Mouse (Mus musculus) thymus, adult 2 months (tissue): Measurements from ENCODE around the gene Wdr34. TPM values are rescaled to one million over a fixed set of nuclear protein-coding genes. Genes with fewer than 3 reads are reported as not detected.

Experiments
- DNase-seq: peaks from one replicate; pipeline ENCODE4 v3.0.0; 2021
- H3K27ac ChIP-seq: fragments of 200-500 bp; 2 replicates; pipeline ENCODE4 v1.5.1; 2012; ENCODE audit warnings: low read length, control low read depth; ENCODE audit not compliant: control insufficient read depth, insufficient read depth
- H3K27me3 ChIP-seq: fragments of 200-500 bp; 2 replicates; pipeline ENCODE4 v1.6.1; 2012; ENCODE audit warnings: mild to moderate bottlenecking, low read length, moderate library complexity, mixed read lengths; ENCODE audit not compliant: control insufficient read depth, insufficient read depth
- H3K36me3 ChIP-seq: fragments of 200-500 bp; 2 replicates; pipeline ENCODE4 v1.6.1; 2012; ENCODE audit warnings: mild to moderate bottlenecking, low read length, moderate library complexity; ENCODE audit not compliant: control insufficient read depth, insufficient read depth
- H3K4me1 ChIP-seq: fragments of 200-500 bp; replicated peaks from 2 replicates; pipeline ENCODE4 v1.6.1; 2012; ENCODE audit warnings: low read length; ENCODE audit not compliant: control insufficient read depth, insufficient read depth
- H3K4me3 ChIP-seq: fragments of 200-500 bp; 2 replicates; pipeline ENCODE4 v1.5.1; 2012; ENCODE audit warnings: mild to moderate bottlenecking, low read length, control low read depth, moderate library complexity; ENCODE audit not compliant: control insufficient read depth, insufficient read depth
- CTCF ChIP-seq: fragments of 200-500 bp; IDR thresholded peaks from 2 replicates; pipeline ENCODE4 v1.5.1; 2012; ENCODE audit warnings: mild to moderate bottlenecking, control low read depth, low read length, moderate library complexity, borderline replicate concordance; ENCODE audit not compliant: control insufficient read depth, poor library complexity, insufficient read depth; ENCODE audit errors: extremely low read depth
- POLR2A ChIP-seq: fragments of 200-500 bp; IDR thresholded peaks from 2 replicates; pipeline ENCODE4 v1.6.1; 2012; ENCODE audit warnings: mild to moderate bottlenecking, low read length, control low read depth, moderate library complexity; ENCODE audit not compliant: control insufficient read depth, poor library complexity, insufficient read depth; ENCODE audit errors: extremely low read depth
- WGBS: fragments of 180-500 bp; shearing (Covaris S2); methylation state at CpG from one replicate; pipeline ENCODE4 v1.1.7; 2018; 5-methylcytosine and 5-hydroxymethylcytosine counted together
- polyA plus RNA-seq: library from polyadenylated mRNA; depleted of rRNA; stranded (reverse); fragments of >200 nt; gene quantifications from 2 replicates; pipeline ENCODE4 v1.2.3, GENCODE M21; 2012; rRNA removed

Gene Wdr34
- polyA plus RNA-seq, 1 experiment: 18.3 TPM

DNA sequence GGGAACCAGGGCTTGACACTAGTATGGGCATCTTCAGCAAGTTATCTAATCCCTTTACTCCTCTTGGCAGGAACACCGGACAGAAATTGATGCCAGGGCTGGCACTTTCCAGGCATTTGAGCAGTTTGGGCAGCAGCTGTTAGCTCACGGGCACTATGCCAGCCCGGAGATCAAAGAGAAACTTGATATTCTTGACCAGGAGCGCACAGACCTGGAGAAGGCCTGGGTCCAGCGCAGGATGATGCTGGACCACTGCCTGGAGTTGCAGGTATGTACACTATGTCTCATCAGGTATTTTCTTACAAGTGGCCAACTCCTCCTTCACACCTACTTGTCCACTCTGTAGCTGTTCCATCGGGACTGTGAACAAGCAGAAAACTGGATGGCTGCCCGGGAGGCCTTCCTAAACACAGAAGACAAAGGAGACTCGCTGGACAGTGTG, 37.8 kb downstream of the Wdr34 start:
- Histone ChIP-seq H3K4me1 (no peaks in the 10 kb centered on the region), H3K4me3 (no peak overlapping the region), H3K27ac (no peak overlapping the region), H3K27me3 (no peaks in the 10 kb centered on the region), H3K36me3 (peaks cover 90% of the 10 kb centered on the region)
- DNase-seq: no peak
- 97% methylated on average over 8 of the region's 8 CpGs for WGBS
- no peak for TF ChIP-seq POLR2A
- TF ChIP-seq CTCF: no peak

DNA sequence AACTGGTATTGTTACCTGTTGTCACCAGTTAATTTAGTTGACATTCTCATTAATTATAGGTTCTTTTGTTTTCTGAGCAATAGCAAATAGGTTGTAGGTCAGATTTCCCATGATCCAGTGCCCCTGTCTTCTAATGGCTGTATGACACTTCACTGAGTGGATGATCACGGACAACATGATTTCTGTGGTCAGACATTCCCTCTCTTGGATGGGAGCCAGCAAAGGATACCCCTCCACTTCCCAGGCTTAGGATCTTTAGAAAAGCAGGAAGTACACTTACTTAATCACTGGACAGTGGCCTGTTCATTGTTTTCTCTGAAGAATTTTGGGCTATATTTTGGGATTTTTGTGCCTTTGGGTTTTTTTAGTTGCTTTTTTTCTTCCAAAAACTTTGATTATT, 39.6 kb downstream of the Wdr34 start:
- no peak overlapping the region for H3K27ac ChIP-seq
- no peak for DNase-seq
- H3K4me3 ChIP-seq: no peak overlapping the region
- 97% methylated on average over 1 of the region's 1 CpGs for WGBS
- H3K36me3 ChIP-seq: peaks cover 87% of the 10 kb centered on the region
- no peaks in the 10 kb centered on the region for H3K4me1 ChIP-seq
- no peaks in the 10 kb centered on the region for H3K27me3 ChIP-seq
- TF ChIP-seq CTCF (no peak), POLR2A (no peak)

DNA sequence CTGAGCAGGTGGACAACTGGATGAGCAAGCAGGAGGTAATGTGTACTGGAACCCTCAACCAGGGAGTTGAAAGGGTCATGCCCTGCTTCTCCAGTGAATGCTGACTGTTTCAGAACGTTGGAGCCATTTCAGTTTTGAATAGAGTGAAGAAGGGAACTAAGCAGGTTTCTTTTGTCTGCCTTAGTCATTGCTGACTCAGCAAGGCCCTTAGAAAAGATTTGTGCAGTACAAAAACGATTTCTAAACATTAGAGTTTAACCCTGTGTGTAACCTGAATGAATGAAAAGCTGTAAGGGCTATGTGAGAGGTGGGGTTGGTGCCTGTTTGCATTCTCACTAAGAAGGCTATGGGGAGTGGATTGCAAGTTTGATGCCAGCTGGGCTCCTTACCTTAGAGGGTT, 56.7 kb downstream of the Wdr34 start:
- no peak for DNase-seq
- H3K4me3 ChIP-seq: no peak overlapping the region
- H3K27me3 ChIP-seq: no peaks in the 10 kb centered on the region
- no peaks in the 10 kb centered on the region for H3K4me1 ChIP-seq
- H3K36me3 ChIP-seq: peaks cover 100% of the 10 kb centered on the region
- WGBS: 66% methylated on average over 2 of the region's 2 CpGs
- no peak overlapping the region for H3K27ac ChIP-seq
- TF ChIP-seq POLR2A (no peak), CTCF (no peak)

Other genes starting within 250 kb of the Wdr34 start
- gene Slc27a4, start 246.2 kb downstream of the Wdr34 start, polyA plus RNA-seq: 34.7 and 35.8 TPM in 2 replicates
- 70.2 and 79.9 TPM in 2 replicates for gene Urm1, start 228.8 kb downstream of the Wdr34 start, polyA plus RNA-seq
- 9.9 and 10.4 TPM in 2 replicates for gene Cercam, start 179.7 kb downstream of the Wdr34 start, polyA plus RNA-seq
- gene Odf2, start 159.7 kb downstream of the Wdr34 start, polyA plus RNA-seq: 60.7 and 70.7 TPM in 2 replicates
- gene Gle1, start 113.5 kb downstream of the Wdr34 start, polyA plus RNA-seq: 36.6 and 38.4 TPM in 2 replicates
- 161 and 168 TPM in 2 replicates for gene Sptan1, start 83.3 kb downstream of the Wdr34 start, polyA plus RNA-seq
- gene Set, start 8.5 kb upstream of the Wdr34 start, polyA plus RNA-seq: 71.7 and 103 TPM in 2 replicates
- 8.0 and 8.8 TPM in 2 replicates for gene Pkn3, start 28.8 kb upstream of the Wdr34 start, polyA plus RNA-seq
- gene Zdhhc12, start 44.8 kb upstream of the Wdr34 start, polyA plus RNA-seq: 146 and 160 TPM in 2 replicates
- 140 and 153 TPM in 2 replicates for gene Zer1, start 75.7 kb upstream of the Wdr34 start, polyA plus RNA-seq
- 92.3 and 92.9 TPM in 2 replicates for gene Tbc1d13, start 84.9 kb upstream of the Wdr34 start, polyA plus RNA-seq
- gene Endog, start 122.6 kb upstream of the Wdr34 start, polyA plus RNA-seq: 37.8 and 40.3 TPM in 2 replicates
- gene Spout1, start 129.6 kb upstream of the Wdr34 start, polyA plus RNA-seq: 41.9 and 44.9 TPM in 2 replicates
- 32.3 and 35.3 TPM in 2 replicates for gene Kyat1, start 157.0 kb upstream of the Wdr34 start, polyA plus RNA-seq
- gene Lrrc8a, start 188.8 kb upstream of the Wdr34 start, polyA plus RNA-seq: 27.3 and 31.0 TPM in 2 replicates
- gene Gm28035, start 191.7 kb upstream of the Wdr34 start, polyA plus RNA-seq: 14.8 and 15.5 TPM in 2 replicates
- gene Phyhd1, start 217.3 kb upstream of the Wdr34 start, polyA plus RNA-seq: 10.7 and 18.1 TPM in 2 replicates
- not detected in 2 replicates for gene Gm28038, start 232.2 kb upstream of the Wdr34 start, polyA plus RNA-seq
- 20.0 and 22.1 TPM in 2 replicates for gene Dolk, start 237.5 kb upstream of the Wdr34 start, polyA plus RNA-seq
- 77.4 and 107 TPM in 2 replicates for gene Nup188, start 237.5 kb upstream of the Wdr34 start, polyA plus RNA-seq